Mouse (Mus musculus) MEL (cell line): Measurements from ENCODE around the gene Adamtsl1. TPM values are rescaled to one million over a fixed set of nuclear protein-coding genes. Genes with fewer than 3 reads are reported as not detected.

Source experiments
- DNase-seq: peaks from one replicate; pipeline ENCODE4 v3.0.0; 2011; ENCODE audit warnings: low read depth, low spot score
- H3K27ac ChIP-seq: 2 replicates; pipeline ENCODE4 v1.5.1; 2012; ENCODE audit warnings: low read depth, mild to moderate bottlenecking, control low read depth, low read length, moderate library complexity; ENCODE audit not compliant: control insufficient read depth
- H3K27me3 ChIP-seq, 2 experiments: fragments of 150-350 bp in 1 of 2; sonication (generic) in 1 of 2; 2 replicates each; pipeline ENCODE4 v1.6.1; 2012; ENCODE audit warnings: low read length in 2 of 2, mild to moderate bottlenecking in 2 of 2, improper control_type of control experiment in 1 of 2, moderate library complexity in 1 of 2; ENCODE audit not compliant: insufficient read depth in 2 of 2, control insufficient read depth in 1 of 2
- H3K36me3 ChIP-seq, 2 experiments: 2 replicates each; pipeline ENCODE4 v1.6.1; 2012 to 2014; ENCODE audit warnings: low read length in 2 of 2, improper control_type of control experiment in 1 of 2, inconsistent platforms in 1 of 2, mild to moderate bottlenecking in 1 of 2; ENCODE audit not compliant: insufficient read depth in 2 of 2, control insufficient read depth in 1 of 2
- H3K4me1 ChIP-seq, 2 experiments: fragments of 150-350 bp in 1 of 2; sonication (generic) in 1 of 2; 2 replicates each; pipeline ENCODE4 v1.6.1; 2012; ENCODE audit warnings: low read length in 2 of 2, improper control_type of control experiment in 1 of 2, mild to moderate bottlenecking in 1 of 2; ENCODE audit not compliant: insufficient read depth in 2 of 2, control insufficient read depth in 1 of 2
- H3K4me3 ChIP-seq, 2 experiments: fragments of 150-350 bp in 1 of 2; sonication (generic) in 1 of 2; 2 replicates each; pipeline ENCODE4 v1.5.1; 2012; ENCODE audit warnings: low read depth in 2 of 2, low read length in 2 of 2, mild to moderate bottlenecking in 2 of 2, moderate library complexity in 2 of 2, control low read depth in 1 of 2, improper control_type of control experiment in 1 of 2; ENCODE audit not compliant: control insufficient read depth in 1 of 2, insufficient read depth in 1 of 2
- H3K79me2 ChIP-seq: 2 replicates; pipeline ENCODE4 v1.6.1; 2012; ENCODE audit warnings: mild to moderate bottlenecking, low read length, moderate library complexity; ENCODE audit not compliant: control insufficient read depth, poor library complexity, insufficient read depth
- H3K9ac ChIP-seq: 2 replicates; pipeline ENCODE4 v1.6.1; 2012; ENCODE audit warnings: low read depth, mild to moderate bottlenecking, control low read depth, low read length, moderate library complexity; ENCODE audit not compliant: control insufficient read depth, poor library complexity, severe bottlenecking
- H3K9me3 ChIP-seq: fragments of 150-350 bp; sonication (generic); replicated peaks from 2 replicates; pipeline ENCODE4 v1.6.1; 2012; ENCODE audit warnings: mild to moderate bottlenecking, low read length, improper control_type of control experiment, moderate library complexity; ENCODE audit not compliant: insufficient read depth
- CHD1 ChIP-seq: IDR thresholded peaks from 2 replicates; pipeline ENCODE4 v1.6.1; 2012; ENCODE audit warnings: low read depth, mild to moderate bottlenecking, inconsistent platforms, low read length, improper control_type of control experiment
- CTCF ChIP-seq, 3 experiments: IDR thresholded peaks in 2 of 3; conservative IDR thresholded peaks in 1 of 3; 2 replicates each; pipeline ENCODE4 v1.5.1; 2011 to 2012; ENCODE audit warnings: low read length in 3 of 3, low read depth in 2 of 3, mild to moderate bottlenecking in 2 of 3, improper control_type of control experiment in 1 of 3, inconsistent platforms in 1 of 3, mixed read lengths in 1 of 3, moderate library complexity in 1 of 3; ENCODE audit not compliant: control insufficient read depth in 1 of 3, insufficient read depth in 1 of 3, poor library complexity in 1 of 3, severe bottlenecking in 1 of 3
- E2F4 ChIP-seq: IDR thresholded peaks from 2 replicates; pipeline ENCODE4 v1.6.1; 2011; ENCODE audit warnings: low read depth, low read length, improper control_type of control experiment, borderline replicate concordance
- EP300 ChIP-seq, 2 experiments: IDR thresholded peaks; 2 replicates each; pipeline ENCODE4 v1.6.1; 2011; ENCODE audit warnings: improper control_type of control experiment in 2 of 2, low read length in 2 of 2, low read depth in 1 of 2, mild to moderate bottlenecking in 1 of 2
- ETS1 ChIP-seq: IDR thresholded peaks from 2 replicates; pipeline ENCODE4 v1.6.1; 2012; ENCODE audit warnings: low read depth, mild to moderate bottlenecking, inconsistent platforms, low read length, improper control_type of control experiment, moderate library complexity
- HCFC1 ChIP-seq: IDR thresholded peaks from 2 replicates; pipeline ENCODE4 v1.6.1; 2012; ENCODE audit warnings: low read depth, mild to moderate bottlenecking, inconsistent platforms, low read length, improper control_type of control experiment, moderate library complexity
- MAFK ChIP-seq: IDR thresholded peaks from 2 replicates; pipeline ENCODE4 v1.6.1; 2011; ENCODE audit warnings: low read depth, mild to moderate bottlenecking, low read length, improper control_type of control experiment, borderline replicate concordance
- MAZ ChIP-seq: IDR thresholded peaks from 2 replicates; pipeline ENCODE4 v1.6.1; 2012; ENCODE audit warnings: low read depth, mild to moderate bottlenecking, inconsistent platforms, low read length, improper control_type of control experiment
- MYB ChIP-seq: IDR thresholded peaks from 2 replicates; pipeline ENCODE4 v1.6.1; 2011; ENCODE audit warnings: mild to moderate bottlenecking, low read depth, low read length, improper control_type of control experiment
- NELFE ChIP-seq: IDR thresholded peaks from 2 replicates; pipeline ENCODE4 v1.6.1; 2011; ENCODE audit warnings: low read depth, low read length, improper control_type of control experiment
- POLR2A ChIP-seq, 2 experiments: IDR thresholded peaks; 2 replicates each; pipeline ENCODE4 v1.6.1; 2011 to 2012; ENCODE audit warnings: low read length in 2 of 2, mild to moderate bottlenecking in 2 of 2, control low read depth in 1 of 2, improper control_type of control experiment in 1 of 2, low read depth in 1 of 2, moderate library complexity in 1 of 2; ENCODE audit not compliant: control insufficient read depth in 1 of 2, insufficient read depth in 1 of 2, poor library complexity in 1 of 2
- POLR2AphosphoS2 ChIP-seq: IDR thresholded peaks from 2 replicates; pipeline ENCODE4 v1.6.1; 2011; ENCODE audit warnings: low read length, improper control_type of control experiment
- POLR2AphosphoS5 ChIP-seq: IDR thresholded peaks from 2 replicates; pipeline ENCODE4 v1.6.1; 2012; ENCODE audit warnings: low read depth, borderline replicate concordance, mild to moderate bottlenecking, inconsistent platforms, low read length, moderate library complexity, mixed read lengths
- RCOR1 ChIP-seq: IDR thresholded peaks from 2 replicates; pipeline ENCODE4 v1.6.1; 2012; ENCODE audit warnings: low read depth, mild to moderate bottlenecking, inconsistent platforms, low read length, improper control_type of control experiment
- SIN3A ChIP-seq: IDR thresholded peaks from 2 replicates; pipeline ENCODE4 v1.6.1; 2012; ENCODE audit warnings: low read length, improper control_type of control experiment, inconsistent platforms
- SMC3 ChIP-seq: IDR thresholded peaks from 2 replicates; pipeline ENCODE4 v1.6.1; 2011; ENCODE audit warnings: low read depth, low read length, improper control_type of control experiment
- TCF12 ChIP-seq: IDR thresholded peaks from 2 replicates; pipeline ENCODE4 v1.6.1; 2014; ENCODE audit warnings: low read depth, mild to moderate bottlenecking, inconsistent platforms, low read length, improper control_type of control experiment, moderate library complexity
- UBTF ChIP-seq: IDR thresholded peaks from 2 replicates; pipeline ENCODE4 v1.6.1; 2012; ENCODE audit warnings: low read depth, mild to moderate bottlenecking, inconsistent platforms, low read length, improper control_type of control experiment, moderate library complexity, borderline replicate concordance; ENCODE audit not compliant: insufficient read depth
- USF2 ChIP-seq, 2 experiments: IDR thresholded peaks; 2 replicates each; pipeline ENCODE4 v1.6.1; 2011 to 2012; ENCODE audit warnings: improper control_type of control experiment in 2 of 2, low read length in 2 of 2, borderline replicate concordance in 1 of 2, inconsistent platforms in 1 of 2, low read depth in 1 of 2, mild to moderate bottlenecking in 1 of 2; ENCODE audit not compliant: insufficient read depth in 1 of 2
- ZNF384 ChIP-seq: IDR thresholded peaks from 2 replicates; pipeline ENCODE4 v1.6.1; 2012; ENCODE audit warnings: low read depth, mild to moderate bottlenecking, inconsistent platforms, low read length, improper control_type of control experiment
- polyA plus RNA-seq, 2 experiments: library from polyadenylated mRNA; stranded (reverse) in 1 of 2; unstranded in 1 of 2; fragments of >175 nt in 1 of 2; fragments of >200 nt in 1 of 2; gene quantifications; 2 replicates each; pipeline versions ENCODE4 v1.2.1 to v1.2.4; 2012; ENCODE audit warnings: low replicate concordance in 2 of 2, low read depth in 1 of 2; ENCODE audit not compliant: insufficient read length in 2 of 2, insufficient read depth in 1 of 2, missing spikeins in 1 of 2
- total RNA-seq: library from RNA; depleted of rRNA; stranded (reverse); fragments of 300-350 nt; gene quantifications from 2 replicates; pipeline ENCODE4 v1.2.3, GENCODE M21; 2012

Adamtsl1 gene
- total and polyA plus RNA-seq, 3 experiments, result not detected

- H3K9ac ChIP-seq, result no peak overlapping the region
- no peaks in the 10 kb centered on the region for H3K9me3 ChIP-seq
- H3K27me3 ChIP-seq, result no peaks in the 10 kb centered on the region
- H3K27ac ChIP-seq, result no peak overlapping the region
- TF ChIP-seq SIN3A, result no peak
- no peak for TF ChIP-seq E2F4
- TF ChIP-seq NELFE, result no peak
- TF ChIP-seq EP300 (IDR thresholded peaks at IDR 0.05; ENCODE audit: low read depth in 1 of 2, low read length in 2 of 2), result no peak
- no peak for TF ChIP-seq ZNF384
- no peak for TF ChIP-seq CHD1
- TF ChIP-seq HCFC1, result no peak
- TF ChIP-seq SMC3, result no peak
- TF ChIP-seq POLR2A (IDR thresholded peaks at IDR 0.05; ENCODE audit: control insufficient read depth in 1 of 2, insufficient read depth in 1 of 2, low read depth in 1 of 2, low read length in 2 of 2, poor library complexity in 1 of 2), result no peak
- no peak for TF ChIP-seq POLR2AphosphoS5
- TF ChIP-seq CTCF (IDR thresholded peaks at IDR 0.05 in 2 of 3, conservative IDR thresholded peaks at IDR 0.05 in 1 of 3; ENCODE audit: control insufficient read depth in 1 of 3, insufficient read depth in 1 of 3, low read depth in 2 of 3, low read length in 3 of 3, poor library complexity in 1 of 3, severe bottlenecking in 1 of 3), result no peak
- no peak for TF ChIP-seq TCF12
- no peak for TF ChIP-seq POLR2AphosphoS2
- TF ChIP-seq MAFK, result no peak
- no peak for TF ChIP-seq UBTF
- TF ChIP-seq MAZ, result no peak
- no peak for TF ChIP-seq ETS1
- TF ChIP-seq USF2 (IDR thresholded peaks at IDR 0.05; ENCODE audit: borderline replicate concordance in 1 of 2, insufficient read depth in 1 of 2, low read depth in 1 of 2, low read length in 2 of 2), result no peak
- no peak for TF ChIP-seq RCOR1
- no peak for TF ChIP-seq MYB
- DNase-seq, result no peak
- H3K4me3 ChIP-seq, result no peak overlapping the region
- H3K4me1 ChIP-seq, result no peaks in the 10 kb centered on the region
- no peaks in the 10 kb centered on the region for H3K36me3 ChIP-seq
- no peaks in the 10 kb centered on the region for H3K79me2 ChIP-seq
Measured at GRCm38 (mm10) chr4:85767666-85768065, 253.7 kb downstream of the Adamtsl1 start.

DNA sequence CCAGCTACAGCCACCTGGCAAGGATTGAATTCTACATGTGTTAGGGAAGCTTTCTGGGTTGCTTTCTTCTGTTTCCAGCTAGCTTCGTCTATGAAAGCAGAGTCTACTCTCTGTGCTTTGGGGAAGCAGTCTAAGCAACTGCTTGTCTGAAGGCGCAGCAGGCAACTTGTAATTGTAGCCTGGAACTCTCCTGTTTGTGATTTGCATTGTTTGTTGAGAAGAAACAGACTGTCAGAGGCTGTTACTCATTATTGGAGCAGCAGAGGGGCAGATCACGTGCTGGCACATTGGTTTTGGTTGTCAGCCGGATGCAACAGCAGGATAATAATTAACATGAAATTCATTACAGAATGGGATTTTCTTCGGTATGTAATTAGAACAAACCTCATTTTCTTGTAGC, 254.1 kb downstream of the Adamtsl1 start:
- H3K9me3 ChIP-seq, result no peaks in the 10 kb centered on the region
- no peaks in the 10 kb centered on the region for H3K27me3 ChIP-seq
- DNase-seq, result no peak
- H3K4me1 ChIP-seq, result no peaks in the 10 kb centered on the region
- no peak overlapping the region for H3K27ac ChIP-seq
- no peaks in the 10 kb centered on the region for H3K79me2 ChIP-seq
- no peak for TF ChIP-seq UBTF
- no peak for TF ChIP-seq POLR2A (IDR thresholded peaks at IDR 0.05; ENCODE audit: control insufficient read depth in 1 of 2, insufficient read depth in 1 of 2, low read depth in 1 of 2, low read length in 2 of 2, poor library complexity in 1 of 2)
- TF ChIP-seq, all 39 proteins: peak for 0
- no peak overlapping the region for H3K9ac ChIP-seq
- no peak overlapping the region for H3K4me3 ChIP-seq
- no peaks in the 10 kb centered on the region for H3K36me3 ChIP-seq
